Mouse (Mus musculus) myocyte (in vitro differentiated cells): ENCODE data around the gene Hoxa2. TPM values are rescaled to one million over a fixed set of nuclear protein-coding genes. Genes with fewer than 3 reads are reported as not detected.

Source experiments
- H3K27me3 ChIP-seq: one replicate; pipeline ENCODE4 v1.6.1; 2011; ENCODE audit not compliant: control insufficient read depth, insufficient read depth, insufficient read length
- H3K36me3 ChIP-seq: one replicate; pipeline ENCODE4 v1.6.1; 2011; ENCODE audit not compliant: control insufficient read depth, insufficient read depth
- H3K4me2 ChIP-seq: one replicate; pipeline ENCODE4 v1.6.1; 2011; ENCODE audit warnings: low read depth, control low read depth
- H3K4me3 ChIP-seq: one replicate; pipeline ENCODE4 v1.5.1; 2011; ENCODE audit warnings: mild to moderate bottlenecking, control low read depth, moderate library complexity
- H3K79me2 ChIP-seq: one replicate; pipeline ENCODE4 v1.6.1; 2011; ENCODE audit not compliant: control insufficient read depth, insufficient read depth
- H3ac ChIP-seq: one replicate; pipeline ENCODE4 v1.6.1; 2011; ENCODE audit not compliant: control insufficient read depth, insufficient read length
- CEBPB ChIP-seq: IDR thresholded peaks from 2 replicates; pipeline ENCODE4 v1.6.1; 2011; ENCODE audit warnings: mild to moderate bottlenecking, moderate library complexity; ENCODE audit not compliant: poor library complexity, insufficient read depth, severe bottlenecking
- MAX ChIP-seq: IDR thresholded peaks from one replicate; pipeline ENCODE4 v1.6.1; 2011; ENCODE audit warnings: low read depth, mild to moderate bottlenecking, control low read depth
- MYOD1 ChIP-seq, 3 experiments: IDR thresholded peaks; one replicate each; pipeline ENCODE4 v1.6.1; 2011; ENCODE audit warnings: control low read depth in 2 of 3, low read depth in 2 of 3, mild to moderate bottlenecking in 2 of 3, moderate library complexity in 1 of 3; ENCODE audit not compliant: insufficient read length in 2 of 3, control insufficient read depth in 1 of 3
- MYOG ChIP-seq, 3 experiments: IDR thresholded peaks; one replicate each; pipeline ENCODE4 v1.6.1; 2011; ENCODE audit warnings: control low read depth in 2 of 3, low read depth in 2 of 3, mild to moderate bottlenecking in 2 of 3; ENCODE audit not compliant: insufficient read length in 2 of 3, control insufficient read depth in 1 of 3, insufficient read depth in 1 of 3
- POLR2A ChIP-seq: IDR thresholded peaks from one replicate; pipeline ENCODE4 v1.6.1; 2011; ENCODE audit warnings: low read depth, mild to moderate bottlenecking, control low read depth, moderate library complexity; ENCODE audit not compliant: insufficient read length
- REST ChIP-seq: IDR thresholded peaks from one replicate; pipeline ENCODE4 v1.6.1; 2011; ENCODE audit warnings: mild to moderate bottlenecking, control low read depth, moderate library complexity; ENCODE audit not compliant: insufficient read depth, insufficient read length
- SRF ChIP-seq: IDR thresholded peaks from one replicate; pipeline ENCODE4 v1.6.1; 2011; ENCODE audit warnings: low read depth; ENCODE audit not compliant: control insufficient read depth, insufficient read length
- TCF12 ChIP-seq: IDR thresholded peaks from one replicate; pipeline ENCODE4 v1.6.1; 2011; ENCODE audit warnings: mild to moderate bottlenecking, control low read depth; ENCODE audit not compliant: poor library complexity, insufficient read depth, severe bottlenecking
- TCF3 ChIP-seq: IDR thresholded peaks from one replicate; pipeline ENCODE4 v1.6.1; 2011; ENCODE audit warnings: low read depth, control low read depth; ENCODE audit not compliant: insufficient read length
- USF1 ChIP-seq: IDR thresholded peaks from one replicate; pipeline ENCODE4 v1.6.1; 2011; ENCODE audit warnings: low read depth, mild to moderate bottlenecking, control low read depth, moderate library complexity
- polyA plus RNA-seq: library from polyadenylated mRNA; unstranded; fragments of >200 nt; fragmentation: generic; extraction: Trizol; gene quantifications from one replicate; pipeline ENCODE4 v1.2.1, GENCODE M21; 2012; ENCODE audit warnings: missing spikeins

Gene Hoxa2
- polyA plus RNA-seq, 1 experiment: 0.32 TPM

DNA sequence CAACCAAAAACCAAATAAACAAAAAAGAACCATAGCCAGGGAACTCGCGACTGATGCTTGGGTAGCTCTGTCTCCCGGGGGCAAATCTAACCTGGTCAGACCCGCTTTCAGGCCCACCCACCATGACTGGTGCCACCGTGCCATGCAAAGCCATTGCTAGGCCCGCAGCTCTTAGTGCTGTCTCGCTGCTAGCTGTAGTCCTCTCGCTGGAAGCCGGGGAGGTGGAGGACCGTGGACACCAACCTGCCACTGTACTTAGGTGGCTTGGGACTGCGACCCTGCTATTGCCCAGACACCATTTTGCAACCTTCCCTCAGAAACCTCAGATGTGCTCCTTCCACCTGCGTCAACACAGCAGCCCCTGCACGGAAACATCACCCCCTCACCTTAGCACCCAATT, 47.3 kb upstream of the Hoxa2 start:
- Histone ChIP-seq H3K36me3 (no peaks in the 10 kb centered on the region), H3K4me2 (peak overlapping the region; percentile 97), H3ac (peak overlapping the region; percentile 24), H3K4me3 (peak overlapping the region; percentile 67), H3K27me3 (no peaks in the 10 kb centered on the region), H3K79me2 (peaks cover 49% of the 10 kb centered on the region)
- TF ChIP-seq POLR2A (peak; percentile 0), REST (no peak), TCF12 (no peak), TCF3 (no peak), CEBPB (no peak)

DNA sequence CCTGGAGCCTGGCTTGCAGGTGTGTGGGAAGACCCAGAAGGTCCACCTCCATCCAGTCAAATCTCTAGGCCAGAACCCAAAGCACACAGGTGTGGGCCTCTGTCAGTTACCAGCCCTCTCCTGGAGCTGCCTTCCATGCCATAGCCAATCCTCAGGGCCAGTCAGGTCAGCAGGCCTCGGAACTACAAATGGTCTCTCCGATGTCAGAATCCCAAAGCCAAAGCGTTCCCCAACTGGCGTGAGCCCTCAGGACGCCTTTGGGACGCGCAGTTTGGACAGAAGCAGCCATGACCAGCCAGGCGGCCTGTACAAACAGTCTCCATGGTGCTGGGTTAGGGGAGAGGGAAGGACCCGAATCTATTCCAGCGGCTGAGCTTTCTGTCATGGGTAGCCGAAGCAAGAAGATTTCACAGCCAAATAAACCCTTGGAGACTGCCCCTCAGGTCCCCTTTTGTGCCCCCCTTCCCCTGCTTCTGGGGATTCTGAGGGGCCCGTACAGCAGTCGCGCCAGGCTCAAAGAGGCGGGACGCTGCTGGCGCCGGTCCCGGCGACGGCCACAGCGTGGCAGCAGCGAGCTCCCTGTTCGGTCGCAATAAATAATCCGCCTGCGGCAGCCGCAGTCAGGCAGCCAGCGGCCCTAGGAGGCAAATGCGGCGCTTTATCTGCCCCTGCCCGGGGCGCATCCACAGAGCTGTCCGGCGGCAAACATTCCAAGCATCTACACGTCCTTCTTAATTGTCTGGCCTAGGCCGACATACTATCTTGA, 46.7 kb upstream of the Hoxa2 start:
- peak overlapping the region; percentile 24 for H3ac ChIP-seq
- peak overlapping the region; percentile 97 for H3K4me2 ChIP-seq
- peak overlapping the region; percentile 67 for H3K4me3 ChIP-seq
- H3K27me3 ChIP-seq: no peaks in the 10 kb centered on the region
- H3K36me3 ChIP-seq: no peaks in the 10 kb centered on the region
- H3K79me2 ChIP-seq: peaks cover 46% of the 10 kb centered on the region
- TF ChIP-seq MYOG (IDR thresholded peaks at IDR 0.05; ENCODE audit: control insufficient read depth in 1 of 3, insufficient read depth in 1 of 3, insufficient read length in 2 of 3, low read depth in 2 of 3): peak in 1 of 3 experiments; percentile 27
- peak; percentile 55 for TF ChIP-seq POLR2A
- peak in 1 of 3 experiments; percentile 46 for TF ChIP-seq MYOD1 (IDR thresholded peaks at IDR 0.05; ENCODE audit: control insufficient read depth in 1 of 3, insufficient read length in 2 of 3, low read depth in 2 of 3)
- no peak for TF ChIP-seq USF1
- TF ChIP-seq CEBPB: no peak

DNA sequence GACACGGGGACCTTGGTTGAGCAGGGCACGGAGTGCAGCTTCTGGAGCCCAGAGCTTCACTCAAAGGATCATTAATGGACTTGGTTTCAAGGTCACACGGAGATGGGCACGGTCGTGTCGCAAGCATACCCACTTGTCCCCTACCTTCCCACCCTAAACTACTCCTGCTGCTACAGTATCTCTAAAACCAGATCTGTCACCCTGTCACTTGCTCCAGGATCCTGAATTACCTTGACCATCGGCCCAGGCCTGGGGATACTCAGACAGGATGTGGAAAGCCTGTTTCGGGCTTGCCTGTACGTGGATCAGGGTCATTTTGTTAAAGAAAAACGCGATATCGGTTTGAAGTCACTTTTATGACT, 45.0 kb upstream of the Hoxa2 start:
- Histone ChIP-seq H3K4me3 (peak overlapping the region; percentile 67), H3K4me2 (peak overlapping the region; percentile 64), H3K79me2 (peaks cover 39% of the 10 kb centered on the region)

DNA sequence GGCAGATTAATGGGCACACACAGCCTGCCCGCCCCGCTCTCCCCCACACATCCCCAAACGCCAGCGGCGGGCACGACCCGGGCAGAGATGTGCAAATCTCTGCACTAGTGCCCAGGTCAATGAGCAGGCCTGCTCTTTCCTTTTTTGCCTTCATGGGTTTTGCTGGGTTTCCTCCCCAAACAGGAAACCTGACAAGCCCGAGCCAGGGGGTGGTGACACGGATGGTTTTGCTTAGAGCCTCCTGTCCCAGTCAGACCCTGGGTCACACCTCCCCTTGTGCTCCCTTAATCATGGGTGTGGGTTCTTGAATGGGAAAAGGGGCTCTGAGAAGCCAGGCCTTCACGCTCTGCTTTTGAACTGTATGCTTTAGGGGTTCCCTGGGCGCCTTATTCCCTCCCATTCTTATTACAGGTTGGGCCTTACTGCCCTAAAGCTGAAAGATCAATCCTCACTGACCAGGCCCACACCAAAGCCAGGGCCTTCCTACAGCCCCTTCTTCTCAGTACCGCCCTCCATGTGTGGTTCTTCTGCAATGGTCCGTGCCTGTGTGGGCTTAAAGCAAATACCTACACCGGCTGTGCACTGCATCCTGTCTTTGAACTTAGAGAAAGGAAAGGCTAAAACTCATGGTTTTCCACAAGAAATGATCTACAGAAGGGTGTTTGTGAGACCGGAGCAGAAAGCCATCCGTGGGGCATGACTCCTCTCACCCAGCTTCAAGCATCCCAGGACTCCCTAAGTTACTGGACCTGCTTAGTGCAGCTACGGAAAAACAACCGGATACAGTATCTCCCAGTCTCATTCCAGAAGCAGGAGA, 44.4 kb upstream of the Hoxa2 start:
- no peaks in the 10 kb centered on the region for H3K27me3 ChIP-seq

More for the DNA sequence above, 45.0 kb upstream of the Hoxa2 start:
- H3K36me3 ChIP-seq: peaks cover 9% of the 10 kb centered on the region
- H3ac ChIP-seq: no peak overlapping the region
- no peaks in the 10 kb centered on the region for H3K27me3 ChIP-seq
- no peak for TF ChIP-seq SRF

DNA sequence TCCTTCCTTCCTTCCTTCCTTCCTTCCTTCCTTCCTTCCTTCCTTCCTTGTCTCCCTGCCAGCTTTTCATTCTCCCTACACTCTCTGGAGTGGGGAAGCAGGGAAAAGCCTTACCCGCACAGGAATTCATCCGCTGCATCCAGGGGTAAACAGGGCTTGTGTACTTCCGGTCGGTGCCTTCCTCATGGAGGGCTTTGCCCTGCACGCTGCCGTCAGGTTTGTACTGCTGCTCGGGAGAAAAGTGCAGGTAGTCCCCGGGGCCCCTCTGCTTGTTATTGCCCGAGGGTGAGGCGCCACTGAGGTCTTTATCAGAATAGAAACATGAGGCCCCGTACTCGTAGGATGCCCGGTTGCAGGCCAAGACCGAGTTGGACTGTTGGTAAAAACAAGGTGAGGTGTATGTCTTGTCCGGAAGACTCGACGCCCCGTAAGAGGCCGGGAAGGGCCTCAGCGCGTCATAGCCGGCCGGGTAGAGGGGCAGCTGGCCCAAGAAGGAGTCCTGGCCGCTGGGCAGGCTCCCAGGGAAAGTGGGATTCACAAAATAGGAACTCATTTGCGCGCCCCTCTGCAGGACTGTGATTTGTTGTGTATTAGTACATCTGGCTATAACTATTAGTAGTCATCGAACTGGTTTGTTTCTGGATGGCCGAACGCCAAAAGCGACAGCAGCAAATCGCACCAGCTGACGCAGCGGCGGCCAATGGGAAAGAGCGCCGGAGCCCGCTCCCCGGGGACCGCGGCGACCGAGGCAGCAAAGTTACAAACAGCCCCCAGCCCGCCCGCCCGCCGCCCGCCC, 43.6 kb upstream of the Hoxa2 start, which contains the start of gene Hoxa6:
Gene Hoxa6, minus strand, starts transcription at position 651 of the 796 bp plus-strand sequence.
- Histone ChIP-seq H3K4me2 (peak within 1 kb of the TSS; percentile 69), H3K4me3 (peak within 1 kb of the TSS; percentile 67), H3K27me3 (no peaks in the 10 kb centered on the region), H3K79me2 (peaks cover 39% of the 10 kb centered on the region), H3K36me3 (peaks cover 9% of the 10 kb centered on the region), H3ac (no peak within 1 kb of the TSS)
- no peak for TF ChIP-seq REST
- no peak for TF ChIP-seq MAX

More for the DNA sequence above, 44.4 kb upstream of the Hoxa2 start:
- TF ChIP-seq POLR2A: no peak
- no peak for TF ChIP-seq MYOD1 (IDR thresholded peaks at IDR 0.05; ENCODE audit: control insufficient read depth in 1 of 3, insufficient read length in 2 of 3, low read depth in 2 of 3)
- no peak for TF ChIP-seq MAX
- Histone ChIP-seq H3K79me2 (peaks cover 39% of the 10 kb centered on the region), H3ac (no peak overlapping the region), H3K36me3 (peaks cover 9% of the 10 kb centered on the region), H3K4me2 (peak overlapping the region; percentile 64), H3K4me3 (peak overlapping the region; percentile 67)

DNA sequence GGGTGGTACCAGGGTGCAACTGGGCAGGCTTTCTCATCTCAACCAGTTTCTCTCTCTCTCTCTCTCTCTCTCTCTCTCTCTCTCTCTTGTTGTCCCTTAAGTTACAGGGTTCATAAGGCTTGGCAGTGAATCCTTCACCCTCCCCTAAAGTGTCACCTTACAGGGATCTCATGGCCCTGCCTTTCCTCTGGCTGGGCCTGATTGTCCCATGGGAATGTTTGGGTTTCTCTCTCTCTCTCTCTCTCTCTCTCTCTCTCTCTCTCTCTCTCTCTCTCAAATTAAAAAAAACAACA, 43.0 kb upstream of the Hoxa2 start:
- Histone ChIP-seq H3ac (no peak overlapping the region), H3K79me2 (peaks cover 39% of the 10 kb centered on the region), H3K36me3 (peaks cover 9% of the 10 kb centered on the region), H3K27me3 (no peaks in the 10 kb centered on the region), H3K4me3 (peak overlapping the region; percentile 67), H3K4me2 (peak overlapping the region; percentile 69)
- no peak for TF ChIP-seq MAX
- no peak for TF ChIP-seq REST
